Mouse (Mus musculus) liver, embryonic 15.5 days (tissue): ENCODE data around the gene Rtn4r. TPM values are rescaled to one million over a fixed set of nuclear protein-coding genes. Genes with fewer than 3 reads are reported as not detected.
"Not testable (repeated sequence)": the region's sequence is repeated elsewhere in the genome, so short reads cannot be mapped to it uniquely, and the experiment has no call there.

Experiments
- ATAC-seq: fragments of 200-750 bp; cut with Nextera tagmentation; 2 replicates; pipeline ENCODE4 v1.8.0; 2017; ENCODE audit warnings: moderate number of reproducible peaks, mild to moderate bottlenecking, moderate library complexity; ENCODE audit not compliant: insufficient read depth
- H3K27ac ChIP-seq: fragments of 300-500 bp; sonication (generic); replicated peaks from 2 replicates; pipeline ENCODE4 v1.5.1; 2015; ENCODE audit warnings: mild to moderate bottlenecking, inconsistent platforms
- H3K27me3 ChIP-seq: fragments of 300-500 bp; sonication (generic); 2 replicates; pipeline ENCODE4 v1.6.1; 2015; ENCODE audit warnings: mild to moderate bottlenecking, inconsistent platforms
- H3K36me3 ChIP-seq: fragments of 300-500 bp; sonication (generic); replicated peaks from 2 replicates; pipeline ENCODE4 v1.6.1; 2015; ENCODE audit warnings: moderate library complexity, mild to moderate bottlenecking, inconsistent platforms
- H3K4me1 ChIP-seq: fragments of 300-500 bp; sonication (generic); replicated peaks from 2 replicates; pipeline ENCODE4 v1.6.1; 2015; ENCODE audit warnings: inconsistent platforms
- H3K4me2 ChIP-seq: fragments of 300-500 bp; sonication (generic); 2 replicates; pipeline ENCODE4 v1.6.1; 2015; ENCODE audit warnings: moderate library complexity, mild to moderate bottlenecking, inconsistent platforms
- H3K4me3 ChIP-seq: fragments of 300-500 bp; sonication (generic); replicated peaks from 2 replicates; pipeline ENCODE4 v1.5.1; 2015; ENCODE audit warnings: mild to moderate bottlenecking, inconsistent platforms
- H3K9ac ChIP-seq: fragments of 300-500 bp; sonication (generic); 2 replicates; pipeline ENCODE4 v1.6.1; 2015; ENCODE audit warnings: moderate library complexity, mild to moderate bottlenecking, inconsistent platforms
- H3K9me3 ChIP-seq: fragments of 300-500 bp; sonication (generic); replicated peaks from 2 replicates; pipeline ENCODE4 v1.6.1; 2016; ENCODE audit warnings: inconsistent platforms
- WGBS: fragments of 180-500 bp; shearing (Covaris S2); methylation state at CpG from one replicate; pipeline ENCODE4 v1.1.7; 2015; ENCODE audit warnings: mixed read lengths; ENCODE audit not compliant: insufficient replicate concordance; 5-methylcytosine and 5-hydroxymethylcytosine counted together
- polyA plus RNA-seq: library from polyadenylated mRNA; unstranded; fragments of >200 nt; fragmentation: Nextera tagmentation; extraction: Ambion mirVana; gene quantifications from 2 replicates; pipeline ENCODE4 v1.2.1, GENCODE M21; 2015

The Rtn4r gene
- polyA plus RNA-seq, 1 experiment from 2014 or later, result 0.47 TPM

DNA sequence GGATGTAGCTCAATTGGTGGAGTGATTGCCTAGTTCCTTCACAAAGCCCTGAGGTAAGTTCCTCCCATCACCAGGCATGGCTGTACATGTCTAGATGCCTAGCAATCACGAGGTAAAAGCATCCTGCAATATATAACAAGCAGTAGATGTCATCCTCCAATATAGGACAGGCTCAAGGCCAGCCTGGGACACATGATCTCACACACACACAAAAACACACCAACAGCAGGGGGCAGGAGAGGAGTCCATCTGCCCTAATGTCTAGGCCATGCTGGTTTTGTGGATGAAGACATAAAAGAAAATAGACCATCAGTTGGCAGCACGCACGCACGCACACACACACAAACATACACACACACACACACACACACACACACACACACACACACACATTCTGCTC, 49.3 kb downstream of the Rtn4r start:
- no peaks in the 10 kb centered on the region for H3K9me3 ChIP-seq
- H3K36me3 ChIP-seq, result no peaks in the 10 kb centered on the region
- no peaks in the 10 kb centered on the region for H3K27me3 ChIP-seq
- WGBS, result 62% methylated on average over 4 of the region's 4 CpGs
- no peak overlapping the region for H3K9ac ChIP-seq
- peaks cover 10% of the 10 kb centered on the region; the same call in 1 of the 2 replicates for H3K4me1 ChIP-seq
- no peak overlapping the region for H3K4me3 ChIP-seq
- no peak overlapping the region for H3K4me2 ChIP-seq
- ATAC-seq, result peak; percentile 26; the same call in 1 of the 2 replicates
- peak overlapping the region; percentile 53; the same call in 1 of the 2 replicates for H3K27ac ChIP-seq

GRCm38 (mm10) chr16:18179591-18179990, 52.1 kb downstream of the Rtn4r start:
- Histone ChIP-seq H3K27ac (no peak overlapping the region), H3K36me3 (no peaks in the 10 kb centered on the region), H3K4me1 (peaks cover 10% of the 10 kb centered on the region; the same call in 1 of the 2 replicates), H3K9ac (no peak overlapping the region), H3K4me3 (no peak overlapping the region), H3K9me3 (no peaks in the 10 kb centered on the region), H3K27me3 (peaks cover 4% of the 10 kb centered on the region; the same call in 1 of the 2 replicates), H3K4me2 (no peak overlapping the region)
- WGBS, result 44% methylated on average over 2 of the region's 2 CpGs
- no peak for ATAC-seq

DNA sequence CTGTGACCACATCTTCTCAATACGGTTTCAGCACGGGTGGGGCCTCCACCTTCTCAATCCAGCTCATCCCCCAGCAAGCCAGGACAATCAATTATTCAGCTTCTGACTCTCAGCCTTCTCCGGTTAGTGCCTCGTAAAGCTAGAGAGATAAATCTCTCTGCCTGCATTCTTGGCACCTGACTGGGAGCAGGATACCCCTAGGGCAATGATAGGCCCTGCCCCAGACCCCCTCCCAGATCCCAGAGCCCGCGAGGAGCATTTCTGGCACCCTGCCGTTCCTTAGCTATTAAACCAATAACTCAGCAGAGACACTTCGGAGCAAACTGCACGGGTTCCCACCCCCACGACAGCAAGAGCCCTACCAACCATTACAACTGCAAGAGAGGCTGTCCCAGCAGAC, 54.0 kb downstream of the Rtn4r start:
- H3K27me3 ChIP-seq, result peaks cover 4% of the 10 kb centered on the region; the same call in 1 of the 2 replicates
- H3K27ac ChIP-seq, result no peak overlapping the region
- peaks cover 3% of the 10 kb centered on the region; the same call in 1 of the 2 replicates for H3K4me1 ChIP-seq
- no peak overlapping the region for H3K4me2 ChIP-seq
- WGBS, result 61% methylated on average over 10 of the region's 10 CpGs
- H3K9me3 ChIP-seq, result no peaks in the 10 kb centered on the region
- ATAC-seq, result no peak
- H3K4me3 ChIP-seq, result no peak overlapping the region
- no peak overlapping the region for H3K9ac ChIP-seq
- no peaks in the 10 kb centered on the region for H3K36me3 ChIP-seq

GRCm38 (mm10) chr16:18182766-18183165, 55.3 kb downstream of the Rtn4r start:
- peaks cover 4% of the 10 kb centered on the region; the same call in 1 of the 2 replicates for H3K27me3 ChIP-seq
- no peak overlapping the region for H3K4me3 ChIP-seq
- no peaks in the 10 kb centered on the region; the same call in 1 of the 2 replicates for H3K4me1 ChIP-seq
- WGBS, result 60% methylated on average over 8 of the region's 8 CpGs
- no peak overlapping the region for H3K9ac ChIP-seq
- H3K9me3 ChIP-seq, result no peaks in the 10 kb centered on the region
- no peaks in the 10 kb centered on the region for H3K36me3 ChIP-seq
- H3K27ac ChIP-seq, result no peak overlapping the region
- no peak for ATAC-seq
- no peak overlapping the region for H3K4me2 ChIP-seq

DNA sequence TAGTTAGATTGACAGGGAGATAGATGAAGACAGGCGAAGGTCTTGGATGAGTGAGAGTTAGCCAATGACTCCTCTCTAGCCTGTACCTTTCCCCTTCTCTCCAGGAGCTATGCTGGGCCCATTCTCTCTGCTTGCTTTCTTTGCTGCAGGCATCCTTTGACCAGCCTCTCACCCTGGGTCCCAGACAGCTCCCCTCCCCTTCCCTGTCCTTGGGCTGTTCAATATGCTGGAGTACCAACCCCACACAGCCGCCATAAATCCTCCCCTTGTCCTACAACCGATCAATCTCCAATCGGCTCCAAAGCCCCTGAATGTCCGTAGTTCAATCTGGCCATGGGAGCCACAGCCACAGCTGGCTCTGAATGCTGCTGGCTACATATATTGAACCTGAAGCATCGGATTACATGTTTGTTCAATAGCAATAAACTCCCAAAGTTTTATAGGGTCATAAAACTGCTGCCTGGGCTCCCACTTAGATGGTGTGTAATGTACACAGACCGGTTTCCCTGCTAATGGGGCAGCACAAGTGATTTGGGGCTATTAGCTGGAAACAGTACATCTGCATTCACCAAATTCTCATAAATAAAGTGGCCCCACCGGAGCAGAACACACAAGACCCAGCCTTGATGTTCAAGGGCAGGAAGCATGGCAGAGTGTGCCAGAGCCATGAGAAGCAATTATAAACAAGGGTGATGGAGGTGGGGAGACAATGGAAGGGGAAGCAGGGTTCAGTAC, 58.4 kb downstream of the Rtn4r start:
- 60% methylated on average over 8 of the region's 8 CpGs for WGBS
- H3K4me1 ChIP-seq, result no peaks in the 10 kb centered on the region
- no peaks in the 10 kb centered on the region for H3K9me3 ChIP-seq
- peaks cover 4% of the 10 kb centered on the region; the same call in 1 of the 2 replicates for H3K27me3 ChIP-seq
- H3K36me3 ChIP-seq, result no peaks in the 10 kb centered on the region
- no peak for ATAC-seq
- H3K9ac ChIP-seq, result no peak overlapping the region
- no peak overlapping the region for H3K27ac ChIP-seq
- H3K4me2 ChIP-seq, result no peak overlapping the region
- no peak overlapping the region for H3K4me3 ChIP-seq

GRCm38 (mm10) chr16:18186798-18187197, 59.4 kb downstream of the Rtn4r start:
- Histone ChIP-seq H3K36me3 (no peaks in the 10 kb centered on the region), H3K4me1 (no peaks in the 10 kb centered on the region), H3K9me3 (no peaks in the 10 kb centered on the region), H3K4me3 (no peak overlapping the region), H3K9ac (no peak overlapping the region), H3K27ac (no peak overlapping the region), H3K27me3 (peaks cover 4% of the 10 kb centered on the region; the same call in 1 of the 2 replicates), H3K4me2 (no peak overlapping the region)
- ATAC-seq, result no peak
- 46% methylated on average over 4 of the region's 4 CpGs for WGBS

GRCm38 (mm10) chr16:18187221-18187620, 59.8 kb downstream of the Rtn4r start:
- Histone ChIP-seq H3K27ac (no peak overlapping the region), H3K4me3 (no peak overlapping the region), H3K4me1 (no peaks in the 10 kb centered on the region), H3K36me3 (no peaks in the 10 kb centered on the region), H3K27me3 (peaks cover 4% of the 10 kb centered on the region; the same call in 1 of the 2 replicates), H3K4me2 (no peak overlapping the region), H3K9ac (no peak overlapping the region), H3K9me3 (no peaks in the 10 kb centered on the region)
- WGBS, result 71% methylated on average over 3 of the region's 3 CpGs
- no peak for ATAC-seq

DNA sequence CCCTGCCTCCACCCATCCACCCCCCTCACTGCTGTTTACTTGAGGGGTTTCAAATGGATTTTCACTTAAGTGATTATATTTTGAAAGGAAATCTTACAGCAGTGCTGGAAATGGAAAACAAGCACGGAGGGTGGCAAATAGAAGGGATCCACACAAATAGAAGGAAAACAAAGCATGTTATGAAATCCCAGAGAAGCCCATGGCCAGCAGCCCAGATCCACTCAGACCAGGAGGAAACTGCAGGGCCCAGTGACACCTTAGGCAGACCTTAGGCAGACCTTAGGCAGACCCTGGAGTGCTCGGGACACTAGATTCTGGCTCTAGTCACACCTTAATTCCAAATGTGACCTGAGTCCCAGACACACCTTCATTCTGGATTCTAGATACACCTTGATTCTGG, 63.6 kb downstream of the Rtn4r start:
- 52% methylated on average over 2 of the region's 2 CpGs for WGBS
- H3K9me3 ChIP-seq, result no peaks in the 10 kb centered on the region

DNA sequence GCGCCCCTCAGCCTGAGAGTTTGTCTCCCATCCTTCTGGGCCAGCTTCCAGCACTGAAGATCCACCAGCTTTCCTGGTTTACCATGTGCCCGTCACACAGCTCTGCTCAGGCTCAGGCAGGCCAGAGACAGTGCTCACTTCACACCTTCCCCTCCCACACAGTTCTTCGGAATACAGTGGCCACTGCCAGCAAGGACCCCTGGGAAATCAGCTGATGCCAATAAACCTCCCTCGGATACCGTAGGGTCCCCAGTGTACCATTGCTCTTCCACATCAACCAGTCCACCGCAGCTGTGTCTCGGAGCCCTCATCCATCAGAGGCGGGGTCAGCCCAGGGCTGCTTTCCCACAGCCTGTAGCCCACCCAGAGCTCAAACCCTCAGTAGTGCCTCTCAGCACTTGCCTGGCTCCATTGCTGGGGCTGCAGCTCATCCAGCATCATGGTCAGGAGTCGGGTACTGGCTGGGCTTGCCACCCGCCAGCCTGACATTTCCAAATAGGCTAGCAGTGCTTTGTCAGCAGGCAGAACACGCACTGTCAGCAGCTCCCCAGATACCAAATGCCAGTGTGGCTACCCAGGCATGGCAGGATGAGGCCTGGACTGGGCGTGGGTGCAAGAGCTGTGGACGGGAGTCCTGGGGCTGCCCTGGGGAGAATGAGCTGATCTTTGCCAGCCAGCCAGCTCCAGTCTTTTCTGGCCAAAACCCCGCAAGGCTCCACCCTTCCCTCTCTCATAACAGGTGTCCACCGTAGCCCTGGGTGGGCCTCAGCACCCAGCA, 67.0 kb downstream of the Rtn4r start:
- no peak overlapping the region for H3K9ac ChIP-seq

More for the DNA sequence above, 63.6 kb downstream of the Rtn4r start:
- no peak for ATAC-seq
- H3K4me1 ChIP-seq, result no peaks in the 10 kb centered on the region
- no peak overlapping the region for H3K4me2 ChIP-seq
- no peaks in the 10 kb centered on the region for H3K27me3 ChIP-seq
- no peak overlapping the region for H3K4me3 ChIP-seq
- H3K27ac ChIP-seq, result no peak overlapping the region
- H3K9ac ChIP-seq, result no peak overlapping the region
- H3K36me3 ChIP-seq, result no peaks in the 10 kb centered on the region

GRCm38 (mm10) chr16:18195068-18195467, 67.6 kb downstream of the Rtn4r start:
- Histone ChIP-seq H3K27me3 (no peaks in the 10 kb centered on the region), H3K4me3 (no peak overlapping the region), H3K27ac (no peak overlapping the region), H3K4me2 (no peak overlapping the region), H3K9me3 (no peaks in the 10 kb centered on the region), H3K4me1 (no peaks in the 10 kb centered on the region), H3K9ac (no peak overlapping the region), H3K36me3 (no peaks in the 10 kb centered on the region)
- 42% methylated on average over 5 of the region's 5 CpGs for WGBS
- ATAC-seq, result no peak

More for the DNA sequence above, 67.0 kb downstream of the Rtn4r start:
- no peak overlapping the region for H3K27ac ChIP-seq
- H3K9me3 ChIP-seq, result no peaks in the 10 kb centered on the region
- 61% methylated on average over 15 of the region's 15 CpGs for WGBS
- no peaks in the 10 kb centered on the region for H3K27me3 ChIP-seq
- ATAC-seq, result no peak
- H3K4me1 ChIP-seq, result no peaks in the 10 kb centered on the region
- no peak overlapping the region for H3K4me2 ChIP-seq
- H3K36me3 ChIP-seq, result no peaks in the 10 kb centered on the region
- H3K4me3 ChIP-seq, result no peak overlapping the region

- WGBS, result 40% methylated on average over 3 of the region's 3 CpGs
- H3K36me3 ChIP-seq, H3K4me1 ChIP-seq, H3K4me2 ChIP-seq, H3K27me3 ChIP-seq, H3K27ac ChIP-seq, H3K9ac ChIP-seq, H3K4me3 ChIP-seq, H3K9me3 ChIP-seq, ATAC-seq: not testable (repeated sequence)
Observed at GRCm38 (mm10) chr16:18195561-18195960, 68.1 kb downstream of the Rtn4r start.
